Mouse (Mus musculus) thymus, adult 2 months (tissue): Measurements from ENCODE around the gene Lck.

Experiments
- CTCF ChIP-seq: fragments of 200-500 bp; IDR thresholded peaks from 2 replicates; pipeline ENCODE4 v1.5.1; 2012; ENCODE audit warnings: mild to moderate bottlenecking, control low read depth, low read length, moderate library complexity, borderline replicate concordance; ENCODE audit not compliant: control insufficient read depth, poor library complexity, insufficient read depth; ENCODE audit errors: extremely low read depth
- POLR2A ChIP-seq: fragments of 200-500 bp; IDR thresholded peaks from 2 replicates; pipeline ENCODE4 v1.6.1; 2012; ENCODE audit warnings: mild to moderate bottlenecking, low read length, control low read depth, moderate library complexity; ENCODE audit not compliant: control insufficient read depth, poor library complexity, insufficient read depth; ENCODE audit errors: extremely low read depth

DNA sequence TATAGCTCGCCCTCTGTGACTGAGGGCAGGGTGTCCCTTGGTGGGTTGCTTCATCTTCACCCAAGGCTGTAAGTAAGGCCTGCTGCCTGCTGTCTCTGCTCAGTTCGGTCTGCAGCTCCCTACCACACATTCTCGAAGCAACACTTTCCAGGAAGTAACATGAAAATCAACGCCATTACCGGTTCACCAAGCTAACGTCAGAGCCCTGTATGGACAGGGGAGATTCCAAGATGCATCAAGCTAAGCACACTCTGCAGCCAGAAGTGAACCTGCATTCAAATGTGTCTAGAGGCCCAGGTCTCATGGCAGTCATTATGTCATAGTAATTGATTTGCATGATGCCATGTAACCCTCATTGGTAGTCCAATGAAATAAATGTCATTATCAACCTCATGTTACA is 3.4 kb downstream of the Lck start:
- TF ChIP-seq CTCF (no peak), POLR2A (no peak)
